Mouse (Mus musculus): Measurements from ENCODE around the gene Arl2bp.

The Arl2bp gene

DNA sequence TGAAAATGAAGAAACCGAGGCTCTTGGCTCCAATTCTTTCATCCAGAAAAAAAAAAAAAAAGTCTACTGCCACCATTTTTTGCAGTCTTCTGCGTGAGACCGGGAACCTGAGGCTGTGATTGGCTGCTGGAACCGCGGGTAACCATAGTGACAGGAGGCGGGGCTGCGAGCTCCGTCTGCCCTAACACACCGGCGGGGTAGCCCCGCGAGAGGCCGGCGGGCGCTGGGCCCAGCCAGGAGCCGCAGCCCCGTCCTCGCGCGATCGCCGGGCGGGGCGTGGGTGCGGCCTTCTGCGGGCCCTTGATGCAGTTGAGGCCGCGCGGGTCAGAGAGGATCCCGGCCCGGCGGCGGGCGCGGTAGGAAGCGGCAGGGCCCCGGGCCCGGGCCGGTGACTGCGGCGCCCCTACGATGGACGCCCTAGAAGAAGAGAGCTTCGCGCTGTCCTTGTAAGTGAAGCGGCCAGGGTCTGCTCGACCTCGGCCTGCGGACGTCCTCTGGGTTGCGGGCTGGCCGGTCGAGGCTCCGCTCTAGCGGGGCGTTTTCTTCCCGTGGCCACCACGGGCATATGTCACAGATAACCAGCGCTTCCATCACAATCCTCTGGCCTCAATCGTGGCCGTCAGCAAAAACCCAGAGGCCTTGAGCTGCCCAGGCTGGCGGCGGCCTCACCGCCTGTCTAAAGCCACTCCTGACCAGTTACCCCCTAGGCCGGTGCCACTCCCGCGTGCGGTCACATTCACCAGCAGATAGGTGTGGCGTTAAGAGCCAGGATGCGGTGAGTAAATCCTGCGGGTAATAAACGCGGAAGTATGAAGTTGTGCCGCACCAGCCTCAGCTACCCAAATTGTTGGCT, at the start of gene Arl2bp:
Arl2bp (plus strand) TSS at position 145 of the 853 bp plus-strand sequence.
- DNase-seq, result peak; percentile 96 to 98

DNA sequence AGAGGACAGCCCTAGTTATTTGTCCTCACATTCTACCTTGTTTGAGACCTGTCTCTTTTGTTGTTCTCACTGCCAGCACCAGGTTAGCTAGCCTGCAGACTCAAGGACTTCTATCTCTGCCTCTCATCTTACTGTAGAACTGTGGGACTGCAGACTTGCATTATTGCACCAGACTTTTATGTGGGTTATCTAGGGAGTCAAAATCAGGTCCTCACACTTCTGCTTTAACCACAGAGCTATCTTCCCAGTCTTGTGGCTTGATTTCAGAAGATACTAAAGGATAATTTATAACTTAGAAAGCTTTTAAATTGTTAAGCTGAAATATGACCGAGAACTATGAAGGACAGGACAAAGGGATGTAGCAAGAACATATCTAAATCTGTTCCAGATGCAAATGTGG, 41.5 kb upstream of the Arl2bp start:
- no peak for DNase-seq

DNA sequence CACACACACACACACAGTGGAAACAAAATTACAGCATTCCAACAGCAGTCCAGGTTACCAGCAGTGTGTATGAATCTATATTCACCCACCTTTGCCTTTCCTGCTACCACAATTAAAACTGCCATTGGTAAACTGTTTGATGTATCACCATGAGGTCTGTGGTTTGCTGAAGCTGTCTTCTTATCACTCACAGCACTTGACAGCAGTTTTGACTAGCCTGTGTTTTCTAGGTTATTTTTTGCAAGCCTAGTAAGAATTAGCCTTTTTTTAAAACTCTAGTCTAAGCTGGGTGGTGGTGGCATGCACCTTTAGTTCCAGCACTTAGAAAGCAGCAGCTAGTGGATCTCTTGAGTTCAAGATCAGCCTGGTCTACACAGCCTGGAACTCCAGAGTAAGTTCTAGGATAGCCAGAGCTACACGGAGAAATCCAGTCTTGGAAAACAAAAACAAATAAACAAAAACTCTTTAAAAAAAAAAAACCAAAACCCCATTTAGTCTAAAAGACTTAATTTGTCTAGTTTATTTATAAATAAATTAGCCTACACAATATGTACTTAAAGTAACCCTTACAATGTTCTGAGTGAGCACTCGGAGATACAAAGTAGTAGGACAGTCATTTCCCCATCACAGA, 32.7 kb upstream of the Arl2bp start:
- no peak for DNase-seq

DNA sequence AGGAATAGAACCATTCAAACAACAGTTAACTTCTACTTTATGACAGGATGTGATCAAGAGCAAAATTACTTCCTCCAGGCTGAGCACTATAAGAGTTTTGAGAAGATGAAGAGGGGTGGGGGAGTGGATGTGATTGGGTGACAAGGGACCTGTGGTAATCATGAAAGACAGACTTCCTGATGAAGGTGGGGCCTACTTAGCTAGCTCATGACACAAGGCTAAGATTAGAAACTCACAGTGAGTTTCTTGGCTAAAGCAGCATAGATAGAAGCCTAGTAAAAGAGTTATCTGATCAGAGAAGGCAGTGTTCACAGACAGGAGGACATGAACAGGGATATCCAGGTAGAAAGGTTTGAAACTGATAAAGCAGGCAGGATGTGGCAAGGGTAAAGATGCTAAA, 32.2 kb upstream of the Arl2bp start:
- no peak for DNase-seq

DNA sequence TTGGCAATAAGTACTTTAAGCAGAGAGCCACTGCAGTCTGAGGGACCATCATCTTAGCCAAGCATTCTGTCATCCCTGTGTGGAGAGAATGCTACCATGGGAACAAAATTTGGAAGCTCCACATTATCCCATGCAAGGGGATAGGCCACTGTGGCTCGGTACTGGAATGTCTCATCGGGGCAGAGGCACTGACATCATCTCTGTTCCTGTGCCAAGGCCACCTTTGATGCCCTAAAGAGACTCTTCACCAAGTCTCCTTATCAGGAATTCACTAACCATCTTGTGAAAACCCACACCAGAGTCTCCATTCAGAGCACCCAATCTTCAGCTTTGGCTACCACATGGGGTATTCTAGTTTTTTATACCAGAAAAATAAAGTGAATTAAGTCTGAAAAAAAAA, 25.2 kb upstream of the Arl2bp start:
- no peak for DNase-seq

DNA sequence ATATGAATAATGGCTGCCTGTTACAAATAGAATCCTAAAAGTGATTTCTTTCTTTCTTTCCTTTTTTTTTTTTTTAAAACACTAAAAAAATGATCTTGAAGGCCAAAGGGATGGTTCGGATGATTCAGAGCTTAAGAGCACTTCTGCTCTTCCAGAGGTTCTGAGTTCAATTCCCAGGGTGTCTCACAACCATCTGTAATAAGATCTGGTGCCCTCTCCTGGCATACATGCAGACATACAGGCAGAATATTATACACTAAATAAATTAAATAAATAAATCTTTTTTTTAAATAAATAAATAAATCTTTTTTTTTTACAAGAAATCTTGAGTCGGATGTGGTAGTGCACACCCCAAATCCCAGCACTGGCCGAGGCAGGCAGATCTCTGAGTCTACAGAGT, 24.5 kb upstream of the Arl2bp start:
- DNase-seq, result no peak

DNA sequence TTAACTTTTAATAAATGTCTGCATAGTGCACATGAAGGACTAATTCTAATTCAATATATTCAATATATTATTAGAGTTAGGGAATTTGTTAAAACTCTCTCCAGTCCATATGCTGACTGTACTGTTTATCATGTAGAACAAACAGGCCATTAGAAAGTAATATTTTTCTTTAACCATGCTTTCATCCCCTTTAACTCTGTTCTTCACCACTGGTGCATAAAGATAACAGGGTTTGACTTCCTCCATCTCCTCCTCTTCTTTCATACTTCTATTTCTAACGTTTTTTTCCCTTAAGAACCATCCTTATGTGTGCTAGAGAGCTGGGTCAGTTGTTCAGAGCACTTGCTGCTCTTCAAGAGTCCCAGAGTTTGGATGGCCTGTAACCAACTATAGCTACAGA, 21.2 kb upstream of the Arl2bp start:
- no peak for DNase-seq

DNA sequence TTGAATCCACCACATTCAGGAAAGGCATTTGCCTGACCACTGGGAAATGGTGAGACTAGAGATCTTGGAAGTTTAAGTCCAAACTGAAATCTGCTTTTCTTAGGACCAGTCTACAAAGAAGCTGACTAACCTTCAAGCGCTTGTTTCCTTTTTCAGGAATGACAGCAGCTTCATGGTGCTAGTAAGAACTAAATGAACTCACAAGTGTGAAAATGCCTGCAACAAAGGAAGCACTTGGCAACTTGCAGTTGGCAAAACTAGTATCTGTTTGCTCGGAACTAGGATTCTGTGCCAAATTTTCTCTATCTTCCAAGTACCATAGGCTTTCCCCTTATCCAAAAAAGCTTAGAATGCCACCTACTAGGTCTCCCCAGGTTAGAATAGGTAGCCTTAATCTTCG, 20.2 kb upstream of the Arl2bp start:
- DNase-seq, result no peak

DNA sequence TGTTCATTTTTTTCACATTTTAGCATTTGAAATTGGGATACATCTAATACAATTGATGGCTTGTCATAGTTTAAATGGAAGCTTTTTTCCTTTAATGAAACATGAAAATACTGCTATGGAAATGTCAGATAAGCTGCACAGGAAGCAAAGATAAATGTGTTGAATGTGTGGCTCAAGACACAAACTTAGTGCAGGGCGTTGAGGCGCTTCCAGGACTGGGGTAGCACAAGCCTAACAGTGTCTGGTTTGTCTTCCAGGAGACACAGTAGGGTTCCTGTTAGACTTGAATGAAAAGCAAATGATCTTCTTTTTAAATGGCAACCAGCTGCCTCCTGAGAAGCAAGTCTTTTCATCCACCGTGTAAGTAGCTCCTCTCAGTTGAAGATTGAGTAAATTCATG, 16.9 kb upstream of the Arl2bp start:
- DNase-seq, result no peak

DNA sequence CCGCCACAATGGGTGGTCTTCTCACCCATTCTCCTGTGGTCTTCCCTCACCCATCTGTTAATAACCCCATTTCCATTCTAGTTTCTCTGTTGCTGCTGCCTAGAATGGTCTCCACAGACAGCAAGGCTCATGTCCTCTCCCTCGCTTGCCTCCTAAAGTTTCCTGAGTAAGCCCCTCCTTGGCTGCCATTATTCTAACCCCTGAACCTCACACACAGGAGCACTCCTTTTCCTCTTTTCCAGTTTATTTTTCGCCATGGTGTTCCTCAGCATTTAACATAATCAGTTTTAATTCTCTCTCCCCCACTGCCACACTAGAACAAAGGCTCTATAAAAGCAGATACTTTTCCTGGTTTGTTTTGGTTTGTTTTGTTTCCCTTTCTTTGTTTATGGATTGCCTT, 13.4 kb upstream of the Arl2bp start:
- DNase-seq, result no peak

DNA sequence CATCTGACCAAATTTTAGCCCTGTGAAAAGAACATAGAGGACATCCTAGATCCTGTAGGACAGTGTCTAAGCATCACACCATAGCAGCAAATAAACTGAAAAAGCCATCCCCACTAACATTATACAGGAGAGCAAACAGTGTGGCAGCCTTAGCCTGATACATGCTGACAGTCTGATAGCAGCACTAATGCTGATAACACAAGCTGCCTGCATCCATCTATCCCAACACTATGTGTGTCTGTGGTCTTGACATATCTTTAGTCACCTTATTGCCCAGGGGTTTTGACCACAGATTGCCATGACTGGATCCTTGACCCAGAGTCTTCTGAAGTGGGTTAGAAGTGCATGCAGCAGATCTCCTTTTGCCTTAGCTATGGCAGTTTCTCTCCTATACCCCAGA, 11.4 kb upstream of the Arl2bp start:
- no peak for DNase-seq

DNA sequence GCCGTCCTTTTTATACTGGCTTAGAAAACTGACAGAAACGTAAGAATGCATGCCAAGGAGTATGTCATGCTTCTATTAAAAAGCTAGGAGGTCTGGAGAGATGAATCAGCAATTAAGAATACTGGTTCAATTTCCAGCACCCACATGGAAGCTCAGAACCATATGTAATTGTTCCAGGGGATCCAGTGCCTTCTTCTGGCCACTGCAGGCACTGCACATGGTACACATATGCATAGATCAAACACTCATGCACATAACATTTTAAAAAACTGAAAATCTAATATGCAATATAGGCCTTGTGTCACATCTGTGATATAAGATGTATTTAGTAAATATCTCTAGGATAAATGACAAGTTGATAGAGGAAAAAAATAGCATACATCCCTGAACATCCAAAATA, 8.4 kb upstream of the Arl2bp start:
- no peak for DNase-seq

DNA sequence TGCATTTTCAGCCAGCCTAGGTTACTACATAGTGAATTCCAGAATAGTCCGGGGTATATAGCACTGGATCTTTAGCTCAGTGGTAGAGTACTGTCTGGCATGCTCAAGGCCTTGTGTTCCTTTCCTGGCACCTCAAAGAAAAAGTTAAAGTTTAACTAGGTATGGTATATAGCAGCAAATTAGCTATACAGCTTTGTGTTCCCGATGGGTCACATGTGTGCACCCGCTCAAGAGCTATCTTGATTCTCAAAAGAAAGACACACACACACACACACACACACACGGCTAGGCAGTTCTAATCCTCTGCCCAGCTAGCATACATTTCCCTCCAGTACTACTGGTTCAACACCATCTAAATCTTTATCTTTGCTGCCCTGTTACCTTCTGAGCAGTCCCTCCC, 6.0 kb upstream of the Arl2bp start:
- no peak for DNase-seq

DNA sequence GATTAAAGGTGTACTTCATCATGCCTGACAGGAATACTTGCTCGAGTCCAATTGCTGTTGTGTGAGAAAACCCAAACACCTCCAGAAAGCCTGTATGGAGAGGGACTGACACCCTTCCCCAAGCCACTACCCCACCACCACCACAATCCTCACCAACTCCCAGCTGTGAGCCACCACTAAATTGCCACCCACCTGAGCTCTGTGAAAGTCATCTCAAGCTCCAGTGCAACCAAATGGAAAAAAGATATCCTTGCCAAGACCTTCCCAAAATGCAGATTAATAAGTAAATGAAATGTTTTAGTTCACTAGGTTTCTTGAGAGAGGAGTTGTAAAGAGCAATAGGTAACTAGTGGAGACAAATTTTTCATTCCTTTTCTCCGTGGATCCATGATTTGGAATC, 1.7 kb upstream of the Arl2bp start:
- DNase-seq, result peak in 1 of 2 experiments; percentile 58

DNA sequence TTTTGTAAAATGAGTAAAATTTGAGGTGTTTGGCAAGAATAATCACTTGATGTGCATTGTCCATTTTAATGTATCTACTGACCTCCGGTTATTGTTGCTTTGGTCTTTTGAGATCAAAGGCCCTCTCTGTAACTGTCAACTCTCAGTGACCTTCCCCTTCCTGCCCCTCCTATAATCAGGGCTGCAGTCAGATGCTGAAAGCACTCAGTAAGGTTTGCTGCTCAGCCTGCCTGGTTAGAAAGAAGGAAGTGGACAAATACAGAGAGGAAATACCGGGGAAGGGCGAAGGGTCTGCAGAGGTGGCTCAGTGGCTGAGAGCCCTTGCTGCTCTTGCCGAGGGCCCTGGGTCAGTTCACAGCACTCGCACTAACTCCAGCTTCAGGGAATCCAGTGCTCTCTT, 8.0 kb downstream of the Arl2bp start:
- DNase-seq, result no peak

DNA sequence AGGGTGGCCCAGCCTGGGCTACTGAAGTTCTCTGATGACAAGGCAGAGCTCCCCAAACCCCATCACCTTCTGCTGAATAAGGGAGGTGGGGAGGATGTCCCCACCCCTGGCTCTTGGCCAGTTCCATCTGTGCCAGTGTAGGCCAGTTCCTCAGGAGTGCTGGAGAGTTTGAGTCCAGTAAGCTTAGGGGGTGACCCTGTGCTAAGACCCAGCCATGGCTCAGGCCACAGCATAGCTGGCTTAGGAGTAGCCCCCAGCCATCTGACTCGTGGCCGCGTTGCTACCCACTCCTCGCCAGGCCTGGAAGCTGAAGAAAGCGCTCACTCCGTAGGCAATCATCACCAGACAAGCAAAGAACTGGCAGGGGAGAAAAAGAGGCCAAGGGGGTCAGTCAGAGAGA, 9.5 kb downstream of the Arl2bp start:
- DNase-seq, result no peak

DNA sequence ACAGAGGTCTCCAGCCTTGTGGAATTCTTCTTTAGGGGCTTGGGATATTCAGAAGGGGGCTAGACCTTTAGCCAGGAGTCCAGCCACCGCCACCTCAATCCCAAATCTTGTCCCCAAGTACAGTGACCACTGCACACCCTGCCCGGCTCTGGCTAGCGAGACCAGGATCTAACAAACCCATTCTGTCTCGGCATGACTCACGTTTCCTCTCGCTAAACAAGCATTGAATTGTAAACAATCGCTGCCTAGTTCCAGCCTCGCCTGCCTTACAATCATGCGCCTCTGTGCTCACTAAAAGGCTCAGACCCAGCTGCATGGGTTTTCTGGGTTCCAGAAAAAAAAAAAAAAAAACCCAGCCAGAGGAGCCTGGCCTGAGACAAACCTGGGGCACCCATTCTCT, 12.2 kb downstream of the Arl2bp start:
- peak in 1 of 2 experiments; percentile 29 for DNase-seq

DNA sequence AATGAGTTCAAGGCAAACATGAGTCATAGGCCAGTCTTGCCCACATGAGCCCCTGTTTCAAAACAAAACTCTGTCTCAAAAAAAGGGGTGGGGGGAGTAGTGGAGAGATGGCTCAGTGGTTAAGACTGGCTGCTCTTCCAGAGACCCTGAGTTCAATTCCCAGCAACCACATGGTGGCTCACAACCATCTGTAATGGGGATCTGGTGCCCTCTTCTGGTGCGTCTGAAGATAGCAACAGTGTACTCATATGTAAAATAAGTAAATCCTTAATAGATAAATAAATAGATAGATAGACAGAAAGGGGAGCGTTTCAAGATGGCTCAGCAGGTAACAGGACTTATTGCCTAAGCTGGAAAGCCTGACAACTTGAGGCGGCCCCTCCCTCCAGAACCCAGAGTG, 14.0 kb downstream of the Arl2bp start:
- DNase-seq, result no peak

DNA sequence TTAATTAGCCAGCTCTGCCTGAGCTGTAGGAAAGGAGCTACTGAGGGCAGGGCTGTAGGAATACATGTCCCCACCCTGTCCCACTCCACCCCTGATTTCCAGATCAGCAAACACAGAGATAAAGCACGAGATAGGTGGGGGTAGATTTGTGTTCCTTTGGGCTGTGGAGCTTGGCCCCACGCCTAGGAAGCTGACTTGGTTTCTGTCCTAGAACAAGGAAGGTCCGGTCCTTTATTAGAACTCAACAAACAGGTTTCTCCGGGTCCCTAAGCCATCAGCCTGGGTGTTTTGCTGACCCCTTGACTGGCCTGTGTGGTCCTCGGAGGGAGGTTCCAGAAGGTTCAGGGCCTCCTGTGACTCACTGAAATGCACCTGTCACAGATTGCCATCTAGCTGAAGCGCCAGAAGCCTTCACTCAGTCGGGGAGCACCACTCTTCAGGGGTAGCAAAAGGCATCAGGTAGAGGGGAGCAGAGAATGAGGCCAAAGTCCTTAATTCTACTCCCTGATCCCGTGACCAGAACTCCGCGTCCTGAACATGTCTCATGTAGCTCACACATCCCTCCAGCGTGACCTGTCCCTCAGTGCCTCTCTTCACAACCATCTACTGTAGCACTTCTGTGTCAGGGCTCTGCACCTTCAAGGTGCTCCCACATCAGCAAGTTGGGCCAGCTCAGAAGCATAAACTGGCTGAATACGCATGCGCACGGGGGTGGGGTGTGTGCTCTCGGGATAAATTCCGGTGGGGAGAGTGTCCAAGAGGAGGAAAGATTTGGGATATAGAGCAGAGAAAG, 16.5 kb downstream of the Arl2bp start:
- peak; percentile 38 to 66 for DNase-seq

DNA sequence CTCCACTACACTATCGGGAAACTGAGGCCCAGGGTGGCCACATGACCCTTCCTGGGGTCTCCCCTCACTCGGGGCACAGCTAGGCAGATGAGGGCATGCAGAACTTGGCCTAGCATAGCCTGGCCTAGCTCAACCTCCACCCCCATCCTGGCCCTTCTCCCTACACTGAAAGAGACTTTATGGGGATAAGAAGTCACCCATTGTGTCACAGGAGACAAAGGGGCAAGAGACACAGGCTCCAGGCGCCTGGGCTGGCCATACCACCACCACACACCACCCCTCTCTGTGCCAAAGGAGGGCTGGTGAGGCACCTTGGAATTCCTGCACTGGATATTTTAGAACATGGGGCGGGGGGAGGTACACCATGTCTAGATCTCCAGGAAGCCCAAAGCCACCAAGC, 17.9 kb downstream of the Arl2bp start:
- peak in 1 of 2 experiments; percentile 31 for DNase-seq

DNA sequence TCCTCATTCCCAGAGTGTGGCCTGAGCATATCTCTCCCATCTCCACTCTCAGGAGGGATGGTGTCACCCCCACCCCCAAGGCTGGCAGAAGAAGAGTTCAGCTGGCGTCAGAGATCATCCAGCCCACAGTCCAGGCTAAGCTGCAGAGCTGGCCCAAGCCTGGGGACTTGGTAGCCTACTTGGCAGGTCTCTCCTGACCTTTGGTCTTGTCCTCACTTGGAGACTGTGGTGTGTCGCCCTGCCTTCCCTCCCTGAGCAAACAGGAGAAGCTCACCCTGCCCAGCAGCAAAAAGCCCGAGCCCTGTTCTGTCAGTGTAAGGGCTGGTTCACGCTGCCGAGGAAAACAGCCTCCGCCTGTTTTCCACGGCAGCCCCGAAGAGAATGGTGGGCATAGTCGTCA, 19.6 kb downstream of the Arl2bp start:
- peak; percentile 74 to 91 for DNase-seq

DNA sequence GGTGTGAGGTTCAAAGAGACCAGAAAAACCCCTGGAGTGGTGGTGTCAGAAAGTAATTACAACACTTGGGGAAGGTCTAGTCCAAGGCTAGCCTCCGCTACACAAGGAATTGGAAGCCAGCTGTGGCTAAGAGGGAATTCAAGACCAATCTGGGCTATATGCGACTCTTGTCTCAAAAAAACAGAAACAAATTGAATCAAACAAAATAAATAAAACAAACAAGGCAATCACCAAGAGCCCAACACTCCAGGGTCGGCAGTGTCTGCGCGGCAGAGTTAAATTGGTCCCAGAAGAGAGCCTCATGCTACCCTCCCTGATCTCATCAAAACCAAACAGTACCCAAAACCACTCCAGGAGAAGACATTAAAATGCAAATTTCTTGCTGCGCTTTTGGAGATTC, 28.3 kb downstream of the Arl2bp start:
- peak in 1 of 2 experiments; percentile 8 for DNase-seq

DNA sequence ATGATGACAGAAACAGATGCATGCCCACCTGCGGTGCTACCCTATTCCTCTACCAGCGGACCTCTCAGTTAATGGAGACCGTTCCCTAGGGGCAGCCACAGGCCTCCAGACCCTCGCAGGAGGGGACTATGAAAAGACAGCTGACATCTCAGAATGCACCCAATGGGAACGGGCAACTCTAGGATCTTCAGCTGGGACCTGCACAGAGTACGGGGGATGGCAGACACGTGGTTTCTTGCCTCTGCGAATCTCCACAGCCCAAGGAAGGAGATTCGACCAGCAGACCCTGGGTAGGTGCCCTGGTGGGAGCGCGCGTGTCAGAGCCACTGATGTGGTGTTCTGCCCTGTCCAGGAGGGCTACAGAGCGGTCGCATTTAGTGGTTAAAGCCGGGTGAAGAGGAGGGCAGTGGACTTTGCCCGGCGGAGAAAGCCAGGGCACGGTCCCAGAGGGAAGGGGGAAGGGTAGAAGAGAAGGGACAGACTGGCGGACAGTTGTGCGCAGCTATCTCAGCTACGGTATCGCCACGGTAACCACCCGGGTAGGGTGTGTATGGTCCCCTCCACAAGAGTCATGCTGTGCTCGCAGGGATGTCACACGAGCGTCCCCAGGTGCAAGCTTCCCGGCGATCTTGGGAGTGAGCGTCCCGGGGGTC, 29.1 kb downstream of the Arl2bp start:
- peak; percentile 72 to 85 for DNase-seq

Data from kidney, postnatal 25 days (tissue).